Mouse (Mus musculus): ENCODE results near the gene Ppp6r2. TPM values are rescaled to one million over a fixed set of nuclear protein-coding genes. Genes with fewer than 3 reads are reported as not detected.

The Ppp6r2 gene
- polyA plus RNA-seq, 1 experiment from 2014 or later, result 17.2 TPM

- DNase-seq (ENCODE audit: low spot score) (peak; percentile 90), ATAC-seq (ENCODE audit: low FRiP score, low TSS enrichment) (0 out of 2 replicates have a peak, but pooled peaks have one; percentile 8)
- Histone ChIP-seq H3K9ac (ENCODE audit: low read length) (peak overlapping the region; percentile 58), H3K27me3 (ENCODE audit: control insufficient read depth, insufficient read depth, low read length) (no peaks in the 10 kb centered on the region), H3K4me3 (ENCODE audit: low read depth, low read length) (0 out of 2 replicates have a peak overlapping the region, but pooled peaks have one; percentile 1), H3K9me3 (ENCODE audit: control insufficient read depth, low read length) (no peaks in the 10 kb centered on the region), H3K4me2 (replicated peaks; ENCODE audit: low read depth) (peak overlapping the region; percentile 83), H3K27ac (replicated peaks) (peak overlapping the region; percentile 95), H3K36me3 (ENCODE audit: control insufficient read depth, insufficient read depth, low read length) (no peaks in the 10 kb centered on the region), H3K4me1 (replicated peaks; ENCODE audit: control insufficient read depth, insufficient read depth) (peaks cover 29% of the 10 kb centered on the region)
- WGBS, result 3% methylated on average over 5 of the region's 5 CpGs
- TF ChIP-seq CTCF (IDR thresholded peaks at IDR 0.05; ENCODE audit: low read depth) (no peak), EP300 (optimal IDR thresholded peaks at IDR 0.05) (no peak)
Observed at GRCm38 (mm10) chr15:89177121-89177520, 34.2 kb upstream of the Ppp6r2 start.

- Histone ChIP-seq H3K4me3 (ENCODE audit: low read depth, low read length) (peak overlapping the region; percentile 88; the same call in 1 of the 2 replicates), H3K4me1 (replicated peaks; ENCODE audit: control insufficient read depth, insufficient read depth) (peaks cover 29% of the 10 kb centered on the region), H3K27me3 (ENCODE audit: control insufficient read depth, insufficient read depth, low read length) (no peaks in the 10 kb centered on the region), H3K9me3 (ENCODE audit: control insufficient read depth, low read length) (no peaks in the 10 kb centered on the region), H3K36me3 (ENCODE audit: control insufficient read depth, insufficient read depth, low read length) (no peaks in the 10 kb centered on the region), H3K27ac (replicated peaks) (peak overlapping the region; percentile 95), H3K9ac (ENCODE audit: low read length) (peak overlapping the region; percentile 87), H3K4me2 (replicated peaks; ENCODE audit: low read depth) (peak overlapping the region; percentile 83)
- WGBS, result 49% methylated on average over 4 of the region's 4 CpGs
- ATAC-seq (ENCODE audit: low FRiP score, low TSS enrichment) (peak; percentile 53), DNase-seq (ENCODE audit: low spot score) (peak; percentile 85)
- no peak for TF ChIP-seq CTCF (IDR thresholded peaks at IDR 0.05; ENCODE audit: low read depth)
- TF ChIP-seq EP300 (optimal IDR thresholded peaks at IDR 0.05), result no peak
Observed at GRCm38 (mm10) chr15:89177576-89178259, 33.6 kb upstream of the Ppp6r2 start.

- TF ChIP-seq EP300 (optimal IDR thresholded peaks at IDR 0.05) (no peak), CTCF (IDR thresholded peaks at IDR 0.05; ENCODE audit: low read depth) (no peak)
- H3K27ac ChIP-seq (replicated peaks), result peak overlapping the region; percentile 95
- H3K9me3 ChIP-seq (ENCODE audit: control insufficient read depth, low read length), result no peaks in the 10 kb centered on the region
- H3K27me3 ChIP-seq (ENCODE audit: control insufficient read depth, insufficient read depth, low read length), result no peaks in the 10 kb centered on the region
- peaks cover 29% of the 10 kb centered on the region for H3K4me1 ChIP-seq (replicated peaks; ENCODE audit: control insufficient read depth, insufficient read depth)
- WGBS, result 53% methylated on average over 7 of the region's 7 CpGs
- H3K36me3 ChIP-seq (ENCODE audit: control insufficient read depth, insufficient read depth, low read length), result no peaks in the 10 kb centered on the region
- peak overlapping the region; percentile 87 for H3K9ac ChIP-seq (ENCODE audit: low read length)
- ATAC-seq (ENCODE audit: low FRiP score, low TSS enrichment) (no peak), DNase-seq (ENCODE audit: low spot score) (no peak)
- peak overlapping the region; percentile 88 for H3K4me3 ChIP-seq (ENCODE audit: low read depth, low read length)
- peak overlapping the region; percentile 83 for H3K4me2 ChIP-seq (replicated peaks; ENCODE audit: low read depth)
Observed at GRCm38 (mm10) chr15:89178260-89178860, 33.0 kb upstream of the Ppp6r2 start.

- H3K36me3 ChIP-seq (ENCODE audit: control insufficient read depth, insufficient read depth, low read length), result no peaks in the 10 kb centered on the region
- H3K9me3 ChIP-seq (ENCODE audit: control insufficient read depth, low read length), result no peaks in the 10 kb centered on the region
- H3K27me3 ChIP-seq (ENCODE audit: control insufficient read depth, insufficient read depth, low read length), result no peaks in the 10 kb centered on the region
- TF ChIP-seq CTCF (IDR thresholded peaks at IDR 0.05; ENCODE audit: low read depth) (no peak), EP300 (optimal IDR thresholded peaks at IDR 0.05) (no peak)
- peak overlapping the region; percentile 87 for H3K9ac ChIP-seq (ENCODE audit: low read length)
- peak overlapping the region; percentile 88 for H3K4me3 ChIP-seq (ENCODE audit: low read depth, low read length)
- WGBS, result under 1% methylated on average over 16 of the region's 16 CpGs
- peaks cover 28% of the 10 kb centered on the region for H3K4me1 ChIP-seq (replicated peaks; ENCODE audit: control insufficient read depth, insufficient read depth)
- DNase-seq (ENCODE audit: low spot score), result peak; percentile 94
- ATAC-seq (ENCODE audit: low FRiP score, low TSS enrichment), result peak; percentile 77
- peak overlapping the region; percentile 83 for H3K4me2 ChIP-seq (replicated peaks; ENCODE audit: low read depth)
- H3K27ac ChIP-seq (replicated peaks), result peak overlapping the region; percentile 95
Observed at GRCm38 (mm10) chr15:89178954-89179629, 32.3 kb upstream of the Ppp6r2 start.

- DNase-seq (ENCODE audit: low spot score) (no peak), ATAC-seq (ENCODE audit: low FRiP score, low TSS enrichment) (no peak)
- Histone ChIP-seq H3K36me3 (ENCODE audit: control insufficient read depth, insufficient read depth, low read length) (no peaks in the 10 kb centered on the region), H3K9ac (ENCODE audit: low read length) (peak overlapping the region; percentile 87), H3K9me3 (ENCODE audit: control insufficient read depth, low read length) (no peaks in the 10 kb centered on the region), H3K4me2 (replicated peaks; ENCODE audit: low read depth) (peak overlapping the region; percentile 83), H3K27ac (replicated peaks) (peak overlapping the region; percentile 95), H3K4me3 (ENCODE audit: low read depth, low read length) (peak overlapping the region; percentile 88), H3K27me3 (ENCODE audit: control insufficient read depth, insufficient read depth, low read length) (no peaks in the 10 kb centered on the region), H3K4me1 (replicated peaks; ENCODE audit: control insufficient read depth, insufficient read depth) (peaks cover 26% of the 10 kb centered on the region)
- TF ChIP-seq CTCF (IDR thresholded peaks at IDR 0.05; ENCODE audit: low read depth) (no peak), EP300 (optimal IDR thresholded peaks at IDR 0.05) (no peak)
- WGBS, result 2% methylated on average over 6 of the region's 6 CpGs
Observed at GRCm38 (mm10) chr15:89179630-89179964, 31.8 kb upstream of the Ppp6r2 start.

Data from stomach, postnatal 0 days (tissue).